Mouse (Mus musculus) intestine, embryonic 14.5 days (tissue): ENCODE measurements around the gene Cep85l. TPM values are rescaled to one million over a fixed set of nuclear protein-coding genes. Genes with fewer than 3 reads are reported as not detected.
A peak's percentile ranks its signal among the peaks of the same experiment; 100 is the strongest.

Experiments
- ATAC-seq: fragments of 200-750 bp; cut with Nextera tagmentation; replicated peaks from 2 replicates; pipeline ENCODE4 v1.8.0; 2017; ENCODE audit warnings: low read depth, moderate number of reproducible peaks, moderate TSS enrichment, moderate library complexity; ENCODE audit not compliant: low FRiP score, low TSS enrichment
- DNase-seq: peaks from one replicate; pipeline ENCODE4 v3.0.0-alpha.2; 2018; ENCODE audit warnings: low spot score
- H3K27ac ChIP-seq: fragments of 300-500 bp; sonication (generic); 2 replicates; pipeline ENCODE4 v1.5.1; 2014; ENCODE audit warnings: low read depth, mild to moderate bottlenecking, control low read depth
- H3K27me3 ChIP-seq: fragments of 300-500 bp; sonication (generic); replicated peaks from 2 replicates; pipeline ENCODE4 v1.6.1; 2014; ENCODE audit warnings: low read length, control low read depth; ENCODE audit not compliant: control insufficient read depth, insufficient read depth
- H3K36me3 ChIP-seq: fragments of 300-500 bp; sonication (generic); 2 replicates; pipeline ENCODE4 v1.6.1; 2014; ENCODE audit warnings: low read length, control low read depth; ENCODE audit not compliant: control insufficient read depth, insufficient read depth
- H3K4me1 ChIP-seq: fragments of 300-500 bp; sonication (generic); replicated peaks from 2 replicates; pipeline ENCODE4 v1.6.1; 2014; ENCODE audit warnings: low read length, control low read depth, mixed read lengths; ENCODE audit not compliant: control insufficient read depth, insufficient read depth
- H3K4me2 ChIP-seq: fragments of 300-500 bp; sonication (generic); 2 replicates; pipeline ENCODE4 v1.6.1; 2014; ENCODE audit warnings: low read length
- H3K4me3 ChIP-seq: fragments of 300-500 bp; sonication (generic); 2 replicates; pipeline ENCODE4 v1.5.1; 2014; ENCODE audit warnings: low read depth, low read length, control low read depth, mixed read lengths
- H3K9ac ChIP-seq: fragments of 300-500 bp; sonication (generic); 2 replicates; pipeline ENCODE4 v1.6.1; 2014; ENCODE audit warnings: mild to moderate bottlenecking, low read length
- H3K9me3 ChIP-seq: fragments of 300-500 bp; sonication (generic); 2 replicates; pipeline ENCODE4 v1.6.1; 2016; ENCODE audit warnings: low read length, control low read depth; ENCODE audit not compliant: control insufficient read depth
- WGBS: fragments of 180-500 bp; shearing (Covaris S2); extraction: QIAGEN DNeasy Blood & Tissue Kit; methylation state at CpG from one replicate; pipeline ENCODE4 v1.1.7; 2014; 5-methylcytosine and 5-hydroxymethylcytosine counted together
- polyA plus RNA-seq: library from polyadenylated mRNA; unstranded; fragments of >200 nt; fragmentation: Nextera tagmentation; extraction: Ambion mirVana; gene quantifications from 2 replicates; pipeline ENCODE4 v1.2.1, GENCODE M21; 2014

The Cep85l gene
- polyA plus RNA-seq, 1 experiment from 2014 or later, result 7.0 TPM

DNA sequence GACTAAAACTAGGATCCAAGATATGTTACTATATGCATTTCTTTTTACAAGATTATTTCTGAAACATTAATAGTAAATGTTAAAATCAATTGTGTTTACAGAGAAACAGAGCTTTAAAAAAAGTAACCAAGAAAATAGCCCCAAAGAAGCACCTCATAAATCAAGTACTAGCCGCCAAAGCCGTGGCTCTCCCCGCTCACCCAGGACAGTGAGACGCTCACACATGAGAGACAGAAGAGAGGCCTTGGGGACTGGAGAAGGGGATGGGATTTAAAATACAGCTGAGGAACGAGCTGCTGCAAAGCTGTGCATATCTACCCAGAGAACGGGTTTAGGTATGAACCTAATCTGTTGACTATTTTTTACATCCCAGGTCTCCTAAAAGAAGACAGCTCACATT is 36.4 kb downstream of the Cep85l start:
- ATAC-seq, result no peak
- no peak overlapping the region for H3K9ac ChIP-seq
- H3K9me3 ChIP-seq, result no peaks in the 10 kb centered on the region
- H3K4me1 ChIP-seq, result peaks cover 9% of the 10 kb centered on the region; the same call in 1 of the 2 replicates
- H3K4me3 ChIP-seq, result no peak overlapping the region
- WGBS, result 30% methylated on average over 6 of the region's 6 CpGs
- H3K4me2 ChIP-seq, result no peak overlapping the region
- no peaks in the 10 kb centered on the region for H3K27me3 ChIP-seq
- no peak overlapping the region for H3K27ac ChIP-seq
- DNase-seq, result no peak
- H3K36me3 ChIP-seq, result peaks cover 5% of the 10 kb centered on the region; the same call in 1 of the 2 replicates

DNA sequence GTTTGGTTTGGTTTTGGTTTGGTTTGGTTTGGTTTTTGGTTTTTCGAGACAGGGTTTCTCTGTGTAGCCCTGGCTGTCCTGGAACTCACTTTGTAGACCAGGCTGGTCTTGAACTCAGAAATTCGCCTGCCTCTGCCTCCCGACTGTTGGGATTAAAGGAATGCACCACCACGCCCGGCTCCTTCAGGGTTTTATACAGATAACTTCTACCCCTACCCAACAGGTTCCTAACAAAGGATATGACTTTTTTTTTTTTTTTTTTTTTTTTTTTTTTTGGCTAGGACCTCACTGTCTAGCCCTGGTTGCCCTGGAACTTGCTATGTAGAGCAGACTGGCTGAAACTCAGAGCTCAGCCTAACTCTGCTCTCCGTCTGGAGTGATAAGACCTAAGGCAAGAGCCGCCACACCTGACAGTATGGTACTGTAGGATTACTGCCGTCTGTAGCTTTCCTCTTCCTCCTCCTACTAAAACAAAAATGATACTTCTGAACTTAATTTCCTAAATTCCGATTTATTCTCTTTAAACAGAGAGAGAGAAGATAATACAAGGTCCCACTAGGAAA is 37.5 kb downstream of the Cep85l start:
- Histone ChIP-seq H3K9ac (no peak overlapping the region), H3K4me2 (no peak overlapping the region), H3K27ac (no peak overlapping the region), H3K9me3 (no peaks in the 10 kb centered on the region), H3K27me3 (no peaks in the 10 kb centered on the region), H3K4me1 (peaks cover 9% of the 10 kb centered on the region; the same call in 1 of the 2 replicates), H3K36me3 (peaks cover 5% of the 10 kb centered on the region; the same call in 1 of the 2 replicates), H3K4me3 (no peak overlapping the region)
- ATAC-seq, result no peak
- 91% methylated on average over 9 of the region's 9 CpGs for WGBS
- DNase-seq, result no peak

DNA sequence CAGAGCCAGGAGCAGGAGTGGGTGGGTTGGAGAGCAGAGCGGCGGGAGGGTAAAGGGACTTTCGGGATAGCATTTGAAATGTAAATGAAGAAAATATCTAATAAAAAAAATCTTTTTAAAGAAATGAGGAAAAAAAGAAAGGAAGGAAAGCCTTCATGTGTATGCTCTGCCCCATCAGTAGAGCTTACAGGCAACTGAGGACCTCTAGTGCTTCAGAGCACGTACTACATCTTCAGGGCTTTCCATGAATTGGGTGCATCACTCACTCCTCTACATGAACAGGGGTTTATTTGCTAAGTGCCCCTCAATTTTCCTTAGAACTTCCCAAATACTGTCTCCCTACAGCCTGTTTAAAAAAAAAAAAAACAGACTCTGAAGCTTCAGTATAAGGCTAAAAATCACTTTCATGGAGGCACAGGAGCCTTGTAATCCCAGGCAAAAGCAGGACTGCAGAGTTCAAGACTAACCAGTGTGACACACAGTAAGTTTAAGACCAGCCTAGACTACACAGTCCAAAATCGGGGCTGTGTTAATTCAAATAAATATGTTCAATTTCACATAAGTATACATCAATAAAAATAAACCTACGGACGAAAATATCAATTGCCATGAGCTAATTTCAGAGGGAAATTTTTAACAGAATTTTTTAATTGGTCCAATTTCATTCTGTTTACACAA is 38.3 kb downstream of the Cep85l start:
- no peak overlapping the region for H3K9ac ChIP-seq
- no peaks in the 10 kb centered on the region for H3K36me3 ChIP-seq
- H3K4me1 ChIP-seq, result peaks cover 11% of the 10 kb centered on the region; the same call in 1 of the 2 replicates
- H3K27ac ChIP-seq, result no peak overlapping the region
- H3K9me3 ChIP-seq, result no peaks in the 10 kb centered on the region
- WGBS, result 83% methylated on average over 7 of the region's 7 CpGs
- H3K4me2 ChIP-seq, result no peak overlapping the region
- ATAC-seq, result no peak
- H3K27me3 ChIP-seq, result no peaks in the 10 kb centered on the region
- H3K4me3 ChIP-seq, result no peak overlapping the region
- DNase-seq, result no peak

DNA sequence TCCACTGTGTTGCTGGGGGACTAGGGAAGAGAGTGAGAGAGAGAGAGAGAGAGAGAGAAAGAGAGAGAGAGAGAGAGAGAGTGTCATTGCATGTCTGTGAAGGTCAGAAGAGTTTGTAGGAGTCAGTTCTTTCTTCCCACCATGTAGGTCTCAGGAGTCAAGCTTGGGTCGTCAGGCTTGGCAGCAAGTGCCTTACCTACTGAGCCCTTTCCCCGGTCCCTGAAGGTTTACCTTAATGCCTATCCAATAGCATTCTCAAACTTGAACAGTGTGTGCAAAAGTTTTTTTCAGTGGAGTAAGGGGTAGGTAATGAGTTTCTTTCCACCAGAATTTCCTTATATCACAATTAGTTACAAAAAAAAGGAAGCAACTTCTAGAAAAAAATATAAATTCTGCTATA is 40.7 kb downstream of the Cep85l start:
- Histone ChIP-seq H3K4me1 (peaks cover 11% of the 10 kb centered on the region; the same call in 1 of the 2 replicates), H3K27ac (no peak overlapping the region), H3K4me3 (no peak overlapping the region), H3K27me3 (no peaks in the 10 kb centered on the region), H3K9me3 (no peaks in the 10 kb centered on the region), H3K4me2 (no peak overlapping the region), H3K36me3 (no peaks in the 10 kb centered on the region), H3K9ac (no peak overlapping the region)
- ATAC-seq (no peak), DNase-seq (no peak)
- 66% methylated on average over 2 of the region's 2 CpGs for WGBS

DNA sequence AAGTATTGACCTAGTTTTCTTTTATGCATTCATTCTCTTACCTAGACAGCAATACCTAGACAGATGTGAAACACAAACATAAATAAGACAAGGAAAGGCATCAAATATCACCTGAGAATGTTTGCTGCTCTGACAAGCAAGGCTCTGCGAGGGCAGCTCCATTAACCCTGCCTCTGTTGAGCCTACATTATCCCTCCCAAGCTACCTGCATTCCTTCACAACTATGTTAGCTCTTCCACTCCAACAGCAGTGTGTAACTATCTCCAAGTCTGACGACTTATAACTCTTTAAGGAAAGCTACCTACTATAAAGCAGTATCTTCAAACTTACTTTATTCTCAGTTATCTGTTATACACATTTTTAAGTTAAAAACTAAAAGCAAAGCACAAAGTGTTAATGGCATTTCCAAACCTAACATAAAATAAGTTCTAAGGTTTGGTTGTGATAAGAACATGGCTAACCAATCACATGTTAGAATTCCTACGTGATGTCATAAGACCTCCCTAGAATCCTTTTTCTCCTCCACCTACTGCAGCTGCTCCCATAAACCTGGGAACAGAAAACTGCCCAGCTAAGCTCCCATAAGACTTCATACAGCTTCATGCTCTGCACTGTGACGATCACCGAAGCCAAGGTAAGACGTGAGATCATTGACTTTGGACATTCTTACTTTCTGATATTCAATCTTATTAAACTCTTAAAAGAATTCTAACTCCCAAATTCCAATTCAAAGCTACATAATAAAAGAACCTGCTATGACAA is 42.4 kb downstream of the Cep85l start, which contains the start of gene Pln:
Gene Pln, plus strand, starts transcription at position 506 of the 762 bp plus-strand sequence.
- H3K36me3 ChIP-seq, result no peaks in the 10 kb centered on the region
- peaks cover 8% of the 10 kb centered on the region; the same call in 1 of the 2 replicates for H3K4me1 ChIP-seq
- H3K27me3 ChIP-seq, result no peaks in the 10 kb centered on the region
- ATAC-seq (no peak), DNase-seq (no peak)
- H3K27ac ChIP-seq, result peak within 1 kb of the TSS; percentile 75
- H3K9ac ChIP-seq, result no peak within 1 kb of the TSS
- no peak within 1 kb of the TSS for H3K4me2 ChIP-seq
- H3K4me3 ChIP-seq, result no peak within 1 kb of the TSS
- no peaks in the 10 kb centered on the region for H3K9me3 ChIP-seq
- WGBS, result 68% methylated on average over 6 of the region's 6 CpGs

DNA sequence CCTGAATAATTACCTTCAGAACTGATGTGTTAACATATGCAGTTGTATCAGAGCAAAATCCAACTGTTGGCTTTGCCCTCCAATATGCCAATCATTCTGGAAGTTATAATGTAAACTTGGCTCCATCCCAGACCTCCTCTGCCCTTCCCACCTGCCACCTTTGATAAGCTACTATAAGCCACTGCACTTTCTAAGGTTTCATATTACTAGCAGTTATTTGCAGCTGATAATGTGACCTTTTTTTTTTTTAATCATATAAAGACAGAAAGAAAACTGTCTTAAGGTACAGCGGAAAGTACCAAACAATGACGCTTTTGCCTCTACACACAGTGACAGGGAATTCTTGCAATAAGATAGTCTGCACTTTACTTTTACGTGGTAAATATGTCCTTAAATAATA is 43.8 kb downstream of the Cep85l start:
- 69% methylated on average over 3 of the region's 3 CpGs for WGBS
- H3K36me3 ChIP-seq, result no peaks in the 10 kb centered on the region
- H3K4me2 ChIP-seq, result no peak overlapping the region
- no peak for DNase-seq
- no peak overlapping the region for H3K9ac ChIP-seq
- no peak overlapping the region for H3K4me3 ChIP-seq
- H3K27ac ChIP-seq, result peak overlapping the region; percentile 75
- ATAC-seq, result no peak
- no peaks in the 10 kb centered on the region for H3K27me3 ChIP-seq
- peaks cover 8% of the 10 kb centered on the region; the same call in 1 of the 2 replicates for H3K4me1 ChIP-seq
- no peaks in the 10 kb centered on the region for H3K9me3 ChIP-seq

DNA sequence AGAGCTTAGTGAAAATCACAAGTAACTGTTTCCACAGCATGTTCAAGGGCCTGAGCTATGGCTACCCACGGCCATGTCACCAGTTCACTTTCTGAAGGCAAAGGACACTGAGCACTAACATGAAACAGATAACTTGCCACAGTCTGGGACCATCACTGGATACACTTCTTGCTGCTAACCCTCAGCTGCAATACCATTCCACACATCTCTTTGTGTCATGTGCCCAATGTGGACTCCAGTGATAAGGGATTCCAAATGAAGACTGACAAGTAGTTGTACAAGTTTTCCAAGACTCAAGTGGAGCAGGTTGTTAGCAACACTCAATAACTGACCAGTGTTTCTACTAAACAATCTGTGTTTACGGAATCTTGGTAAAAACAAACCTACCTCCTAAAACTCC is 44.5 kb downstream of the Cep85l start:
- no peaks in the 10 kb centered on the region for H3K36me3 ChIP-seq
- no peak for ATAC-seq
- H3K4me3 ChIP-seq, result no peak overlapping the region
- DNase-seq, result no peak
- H3K9ac ChIP-seq, result no peak overlapping the region
- H3K4me2 ChIP-seq, result no peak overlapping the region
- H3K27me3 ChIP-seq, result no peaks in the 10 kb centered on the region
- H3K27ac ChIP-seq, result no peak overlapping the region
- peaks cover 8% of the 10 kb centered on the region; the same call in 1 of the 2 replicates for H3K4me1 ChIP-seq
- WGBS, result 78% methylated on average over 2 of the region's 2 CpGs
- no peaks in the 10 kb centered on the region for H3K9me3 ChIP-seq

DNA sequence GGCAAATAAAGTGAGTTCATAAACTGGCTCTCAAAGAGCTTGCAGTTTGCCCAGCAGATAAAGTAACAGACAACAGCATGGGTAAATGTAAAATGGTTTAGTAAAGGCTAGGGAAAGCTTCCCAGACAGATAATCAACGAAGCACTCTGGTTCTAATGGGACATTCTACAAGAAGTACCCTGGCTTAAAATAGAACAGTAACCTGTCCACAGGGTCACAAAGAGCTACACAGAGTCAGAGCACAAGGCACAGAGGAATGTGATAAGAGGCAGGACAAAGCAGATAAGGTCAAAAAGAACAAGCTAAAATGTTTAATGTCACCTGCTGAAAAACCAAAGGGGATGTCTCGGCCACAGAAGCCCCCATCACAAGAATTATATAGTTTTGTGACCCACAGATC is 47.0 kb downstream of the Cep85l start:
- Histone ChIP-seq H3K9ac (no peak overlapping the region), H3K4me1 (0 out of 2 replicates have a peak, but pooled peaks cover 5% of the 10 kb centered on the region), H3K4me3 (no peak overlapping the region), H3K9me3 (no peaks in the 10 kb centered on the region), H3K4me2 (no peak overlapping the region), H3K27me3 (no peaks in the 10 kb centered on the region), H3K27ac (no peak overlapping the region), H3K36me3 (no peaks in the 10 kb centered on the region)
- 63% methylated on average over 2 of the region's 2 CpGs for WGBS
- ATAC-seq (no peak), DNase-seq (no peak)
